Mouse (Mus musculus) liver, embryonic 11.5 days (tissue): Measurements from ENCODE around the gene Ing4. TPM values are rescaled to one million over a fixed set of nuclear protein-coding genes. Genes with fewer than 3 reads are reported as not detected.
A peak's percentile ranks its signal among the peaks of the same experiment; 100 is the strongest.
"Not testable (repeated sequence)": the region's sequence is repeated elsewhere in the genome, so short reads cannot be mapped to it uniquely, and the experiment has no call there.

Source experiments
- ATAC-seq: fragments of 200-750 bp; cut with Nextera tagmentation; replicated peaks from 2 replicates; pipeline ENCODE4 v1.8.0; 2017; ENCODE audit warnings: moderate number of reproducible peaks, mild to moderate bottlenecking, moderate TSS enrichment, moderate library complexity; ENCODE audit not compliant: low FRiP score
- DNase-seq: peaks from one replicate; pipeline ENCODE4 v3.0.0-alpha.2; 2017; ENCODE audit warnings: low spot score
- H3K27ac ChIP-seq: fragments of 300-500 bp; sonication (generic); 2 replicates; pipeline ENCODE4 v1.5.1; 2014; ENCODE audit warnings: mild to moderate bottlenecking, low read depth, low read length, control low read depth
- H3K27me3 ChIP-seq: fragments of 300-500 bp; sonication (generic); replicated peaks from 2 replicates; pipeline ENCODE4 v1.6.1; 2014; ENCODE audit warnings: low read length, mixed read lengths; ENCODE audit not compliant: control insufficient read depth, insufficient read depth
- H3K36me3 ChIP-seq: fragments of 300-500 bp; sonication (generic); 2 replicates; pipeline ENCODE4 v1.6.1; 2014; ENCODE audit warnings: mild to moderate bottlenecking, low read length, moderate library complexity, mixed read lengths; ENCODE audit not compliant: control insufficient read depth, insufficient read depth
- H3K4me1 ChIP-seq: fragments of 300-500 bp; sonication (generic); replicated peaks from 2 replicates; pipeline ENCODE4 v1.6.1; 2014; ENCODE audit warnings: low read length, mixed read lengths; ENCODE audit not compliant: control insufficient read depth, insufficient read depth
- H3K4me2 ChIP-seq: fragments of 300-500 bp; sonication (generic); 2 replicates; pipeline ENCODE4 v1.6.1; 2014; ENCODE audit warnings: mild to moderate bottlenecking, control low read depth, moderate library complexity
- H3K4me3 ChIP-seq: fragments of 300-500 bp; sonication (generic); 2 replicates; pipeline ENCODE4 v1.5.1; 2014; ENCODE audit warnings: low read depth, low read length, control low read depth
- H3K9ac ChIP-seq: fragments of 300-500 bp; sonication (generic); 2 replicates; pipeline ENCODE4 v1.6.1; 2014; ENCODE audit warnings: low read depth, low read length, control low read depth
- H3K9me3 ChIP-seq: fragments of 300-500 bp; sonication (generic); 2 replicates; pipeline ENCODE4 v1.6.1; 2016; ENCODE audit warnings: low read length, inconsistent platforms, mixed read lengths; ENCODE audit not compliant: control insufficient read depth
- WGBS: fragments of 180-500 bp; shearing (Covaris S2); extraction: QIAGEN DNeasy Blood & Tissue Kit; methylation state at CpG from one replicate; pipeline ENCODE4 v1.1.7; 2014; 5-methylcytosine and 5-hydroxymethylcytosine counted together
- polyA plus RNA-seq: library from polyadenylated mRNA; unstranded; fragments of >200 nt; fragmentation: Nextera tagmentation; extraction: Ambion mirVana; gene quantifications from 2 replicates; pipeline ENCODE4 v1.2.1, GENCODE M21; 2014

Ing4 gene
- polyA plus RNA-seq, 1 experiment from 2014 or later = 63.8 TPM

GRCm38 (mm10) chr6:125030532-125030931, 9.0 kb upstream of the Ing4 start:
- not testable (repeated sequence) for H3K27ac ChIP-seq, H3K4me3 ChIP-seq, H3K9me3 ChIP-seq, H3K4me1 ChIP-seq, H3K27me3 ChIP-seq, H3K9ac ChIP-seq, H3K4me2 ChIP-seq
- WGBS = 37% methylated on average over 7 of the region's 9 CpGs
- ATAC-seq = peak; percentile 44; the same call in 1 of the 2 replicates
- H3K36me3 ChIP-seq = peaks cover 35% of the 10 kb centered on the region
- peak; percentile 56 for DNase-seq

- H3K36me3 ChIP-seq = peaks cover 36% of the 10 kb centered on the region
- DNase-seq = no peak
- no peak; the same call in 1 of the 2 replicates for ATAC-seq
- no peak overlapping the region for H3K4me3 ChIP-seq
- H3K9ac ChIP-seq = no peak overlapping the region
- no peaks in the 10 kb centered on the region for H3K4me1 ChIP-seq
- H3K9me3 ChIP-seq = no peaks in the 10 kb centered on the region
- WGBS = 90% methylated on average over 16 of the region's 16 CpGs
- no peaks in the 10 kb centered on the region for H3K27me3 ChIP-seq
- no peak overlapping the region for H3K4me2 ChIP-seq
- no peak overlapping the region for H3K27ac ChIP-seq
Measured at GRCm38 (mm10) chr6:125031604-125032003, 8.0 kb upstream of the Ing4 start.

GRCm38 (mm10) chr6:125038666-125039065, 894 bp upstream of the Ing4 start:
- Histone ChIP-seq H3K36me3 (peaks cover 8% of the 10 kb centered on the region), H3K4me1 (peaks cover 11% of the 10 kb centered on the region), H3K9ac (peak overlapping the region; percentile 73; the same call in 1 of the 2 replicates), H3K27ac (peak overlapping the region; percentile 85), H3K27me3 (no peaks in the 10 kb centered on the region), H3K9me3 (no peaks in the 10 kb centered on the region), H3K4me2 (peak overlapping the region; percentile 77), H3K4me3 (peak overlapping the region; percentile 56)
- ATAC-seq (no peak), DNase-seq (no peak)
- 86% methylated on average over 4 of the region's 4 CpGs for WGBS

GRCm38 (mm10) chr6:125039131-125039530, 429 bp upstream of the Ing4 start:
- peak overlapping the region; percentile 77 for H3K4me2 ChIP-seq
- DNase-seq (peak; percentile 51), ATAC-seq (no peak; the same call in 1 of the 2 replicates)
- peak overlapping the region; percentile 73 for H3K9ac ChIP-seq
- H3K27me3 ChIP-seq = no peaks in the 10 kb centered on the region
- peak overlapping the region; percentile 56 for H3K4me3 ChIP-seq
- peaks cover 8% of the 10 kb centered on the region for H3K36me3 ChIP-seq
- WGBS = 8% methylated on average over 8 of the region's 8 CpGs
- H3K4me1 ChIP-seq = peaks cover 11% of the 10 kb centered on the region
- peak overlapping the region; percentile 85 for H3K27ac ChIP-seq
- no peaks in the 10 kb centered on the region for H3K9me3 ChIP-seq

GRCm38 (mm10) chr6:125040221-125040620, 661 bp downstream of the Ing4 start:
- no peaks in the 10 kb centered on the region for H3K27me3 ChIP-seq
- H3K9ac ChIP-seq = peak overlapping the region; percentile 42
- H3K9me3 ChIP-seq = no peaks in the 10 kb centered on the region
- WGBS = 13% methylated on average over 7 of the region's 7 CpGs
- H3K4me2 ChIP-seq = peak overlapping the region; percentile 92
- H3K27ac ChIP-seq = 0 out of 2 replicates have a peak overlapping the region, but pooled peaks have one; percentile 2
- ATAC-seq (no peak), DNase-seq (no peak)
- peak overlapping the region; percentile 56 for H3K4me3 ChIP-seq
- H3K4me1 ChIP-seq = peaks cover 11% of the 10 kb centered on the region
- H3K36me3 ChIP-seq = peaks cover 10% of the 10 kb centered on the region

DNA sequence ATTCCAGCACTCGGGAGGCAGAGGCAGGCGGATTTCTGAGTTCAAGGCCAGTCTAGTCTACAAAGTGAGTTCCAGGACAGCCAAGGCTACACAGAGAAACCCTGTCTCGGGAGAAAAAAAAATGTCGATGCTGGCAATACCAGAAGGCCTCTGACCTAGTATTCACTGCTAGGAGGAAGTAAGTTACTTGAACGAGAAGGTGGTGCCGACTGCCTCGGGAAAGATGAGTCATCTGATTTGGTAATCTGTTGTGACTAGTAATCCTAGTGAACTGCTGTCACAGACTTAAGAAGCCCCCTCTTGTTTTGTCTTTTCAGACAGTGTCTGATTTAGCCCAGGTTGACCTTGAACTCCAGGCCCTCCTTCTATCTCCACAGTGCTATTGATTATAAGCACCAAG, 1.5 kb downstream of the Ing4 start:
- peak overlapping the region; percentile 92 for H3K4me2 ChIP-seq
- H3K27ac ChIP-seq = 0 out of 2 replicates have a peak overlapping the region, but pooled peaks have one; percentile 19
- no peak for DNase-seq

DNA sequence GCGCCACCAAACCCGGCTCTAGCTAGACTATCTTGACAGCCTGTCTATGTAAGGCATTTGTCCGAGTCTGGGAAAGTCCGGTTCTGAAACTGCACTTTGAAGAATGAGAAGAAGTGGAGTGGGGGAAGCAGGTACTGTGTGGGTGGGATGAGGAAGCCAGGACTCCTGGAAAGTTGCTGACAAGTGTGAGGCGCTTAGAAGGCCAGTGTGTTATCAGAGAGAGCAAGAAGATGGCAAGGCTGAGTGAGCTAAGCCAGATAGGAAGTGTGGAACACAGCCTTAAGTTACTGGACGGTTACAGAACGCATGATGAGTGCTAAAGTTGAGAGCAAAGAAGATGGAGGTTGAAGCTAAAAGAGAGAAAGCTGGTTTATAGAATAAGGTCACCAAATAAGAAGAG, 2.5 kb downstream of the Ing4 start:
- peaks cover 11% of the 10 kb centered on the region for H3K4me1 ChIP-seq
- H3K4me2 ChIP-seq = no peak overlapping the region
- H3K9ac ChIP-seq = no peak overlapping the region
- peaks cover 8% of the 10 kb centered on the region; the same call in 1 of the 2 replicates for H3K36me3 ChIP-seq
- 80% methylated on average over 7 of the region's 7 CpGs for WGBS
- no peak for DNase-seq
- ATAC-seq = no peak
- no peak overlapping the region for H3K27ac ChIP-seq
- no peaks in the 10 kb centered on the region for H3K9me3 ChIP-seq
- no peak overlapping the region for H3K4me3 ChIP-seq
- H3K27me3 ChIP-seq = no peaks in the 10 kb centered on the region

More for the DNA sequence above, 1.5 kb downstream of the Ing4 start:
- Histone ChIP-seq H3K9ac (no peak overlapping the region), H3K4me1 (peaks cover 11% of the 10 kb centered on the region), H3K27me3 (no peaks in the 10 kb centered on the region), H3K9me3 (no peaks in the 10 kb centered on the region), H3K36me3 (peaks cover 5% of the 10 kb centered on the region; the same call in 1 of the 2 replicates), H3K4me3 (no peak overlapping the region; the same call in 1 of the 2 replicates)
- ATAC-seq = no peak
- 61% methylated on average over 7 of the region's 7 CpGs for WGBS

GRCm38 (mm10) chr6:125046691-125047090, 7.1 kb downstream of the Ing4 start:
- DNase-seq (peak; percentile 72), ATAC-seq (peak; percentile 33)
- Histone ChIP-seq H3K4me3 (no peak overlapping the region), H3K9me3 (no peaks in the 10 kb centered on the region), H3K27me3 (no peaks in the 10 kb centered on the region), H3K36me3 (peaks cover 26% of the 10 kb centered on the region), H3K4me2 (no peak overlapping the region), H3K27ac (no peak overlapping the region), H3K4me1 (peaks cover 9% of the 10 kb centered on the region; the same call in 1 of the 2 replicates), H3K9ac (no peak overlapping the region)
- 38% methylated on average over 5 of the region's 5 CpGs for WGBS

- Histone ChIP-seq H3K9ac (no peak within 1 kb of the TSS), H3K4me1 (peaks cover 7% of the 10 kb centered on the region; the same call in 1 of the 2 replicates), H3K27ac (no peak within 1 kb of the TSS), H3K9me3 (no peaks in the 10 kb centered on the region), H3K36me3 (peaks cover 23% of the 10 kb centered on the region), H3K4me3 (no peak within 1 kb of the TSS), H3K27me3 (no peaks in the 10 kb centered on the region), H3K4me2 (peak within 1 kb of the TSS; percentile 29; the same call in 1 of the 2 replicates)
- WGBS = 33% methylated on average over 20 of the region's 20 CpGs
- ATAC-seq (no peak), DNase-seq (no peak)
Measured at GRCm38 (mm10) chr6:125049678-125050077, 10.1 kb downstream of the Ing4 start, which contains the start of gene Acrbp. TSS of gene Acrbp (plus strand) at chr6:125049689.
